Mouse (Mus musculus): ENCODE data around the gene Smyd3. TPM values are rescaled to one million over a fixed set of nuclear protein-coding genes. Genes with fewer than 3 reads are reported as not detected.

Gene Smyd3
- polyA plus RNA-seq, 1 experiment from 2014 or later: 22.3 TPM

DNA sequence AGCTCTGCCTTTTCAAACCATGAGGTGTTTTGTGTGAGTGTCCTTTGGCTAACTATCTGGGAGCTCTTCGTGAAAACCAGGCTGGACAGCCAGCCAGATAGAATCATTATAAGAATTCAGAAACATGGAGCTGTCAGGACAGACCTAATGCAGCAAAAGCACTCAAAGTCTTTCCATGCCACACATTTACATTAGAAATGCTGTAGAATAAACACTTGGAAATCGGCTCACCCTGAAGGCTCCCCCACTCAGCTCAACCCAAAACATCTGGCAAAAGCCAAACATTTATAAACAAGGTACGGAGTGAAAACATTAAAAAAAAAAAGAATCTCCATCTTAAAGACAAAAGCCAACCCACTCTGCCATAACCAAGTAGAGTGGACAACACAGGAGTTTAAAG is 391.6 kb downstream of the Smyd3 start:
- Histone ChIP-seq H3K36me3 (ENCODE audit: control insufficient read depth, insufficient read depth, low read length) (no peaks in the 10 kb centered on the region), H3K4me1 (replicated peaks; ENCODE audit: control insufficient read depth, insufficient read depth, low read length) (peaks cover 13% of the 10 kb centered on the region), H3K27me3 (replicated peaks; ENCODE audit: control insufficient read depth, insufficient read depth, low read length) (no peaks in the 10 kb centered on the region), H3K27ac (ENCODE audit: low read depth) (peak overlapping the region; percentile 57; the same call in 1 of the 2 replicates), H3K9ac (ENCODE audit: low read length) (no peak overlapping the region), H3K9me3 (ENCODE audit: control insufficient read depth, low read length) (no peaks in the 10 kb centered on the region), H3K4me3 (ENCODE audit: low read depth, low read length) (no peak overlapping the region), H3K4me2 (ENCODE audit: low read length) (no peak overlapping the region)
- ATAC-seq (replicated peaks; ENCODE audit: low FRiP score, low TSS enrichment, low read depth) (no peak), DNase-seq (ENCODE audit: low spot score) (no peak)
- 41% methylated on average over 3 of the region's 3 CpGs for WGBS

DNA sequence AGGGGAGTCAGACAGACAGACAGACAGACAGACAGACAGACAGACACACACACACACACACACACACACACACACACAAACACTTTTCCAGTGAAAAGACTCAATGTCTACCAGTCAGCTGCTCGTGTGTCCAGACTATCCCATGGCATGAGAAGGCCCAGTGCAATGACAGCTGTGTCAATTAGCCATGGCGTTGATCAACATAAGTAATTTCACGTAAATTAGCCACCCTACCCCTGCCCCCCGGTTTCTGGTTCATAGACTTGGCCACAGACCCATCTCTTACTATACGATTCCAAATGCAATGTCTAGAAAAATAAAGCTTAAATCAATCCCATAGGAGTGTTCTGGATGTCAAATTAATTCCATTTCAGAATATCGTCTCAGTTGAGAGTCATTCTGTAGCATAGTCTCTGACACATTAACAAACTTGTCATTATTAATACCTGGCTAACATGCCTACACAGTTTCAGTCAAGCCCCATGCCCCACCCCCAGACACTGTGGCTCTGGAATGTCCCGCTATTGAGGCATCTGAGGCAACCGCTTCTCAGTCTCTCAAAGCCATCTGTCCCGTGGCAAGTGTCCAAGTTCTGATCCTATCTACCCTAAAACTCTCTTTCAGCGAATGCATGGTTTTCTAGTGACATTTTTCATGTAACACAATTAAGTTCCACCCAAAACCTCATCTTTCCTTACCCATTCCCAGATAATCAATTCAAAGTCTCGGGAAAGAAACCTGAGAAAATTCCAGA is 395.2 kb downstream of the Smyd3 start:
- no peak overlapping the region for H3K4me2 ChIP-seq (ENCODE audit: low read length)
- H3K9me3 ChIP-seq (ENCODE audit: control insufficient read depth, low read length): no peaks in the 10 kb centered on the region
- DNase-seq (ENCODE audit: low spot score): no peak
- peaks cover 13% of the 10 kb centered on the region for H3K4me1 ChIP-seq (replicated peaks; ENCODE audit: control insufficient read depth, insufficient read depth, low read length)
- H3K27me3 ChIP-seq (replicated peaks; ENCODE audit: control insufficient read depth, insufficient read depth, low read length): no peaks in the 10 kb centered on the region
- no peak overlapping the region for H3K27ac ChIP-seq (ENCODE audit: low read depth)
- H3K9ac ChIP-seq (ENCODE audit: low read length): no peak overlapping the region
- ATAC-seq (replicated peaks; ENCODE audit: low FRiP score, low TSS enrichment, low read depth): no peak
- no peaks in the 10 kb centered on the region for H3K36me3 ChIP-seq (ENCODE audit: control insufficient read depth, insufficient read depth, low read length)
- H3K4me3 ChIP-seq (ENCODE audit: low read depth, low read length): no peak overlapping the region
- 70% methylated on average over 11 of the region's 11 CpGs for WGBS

DNA sequence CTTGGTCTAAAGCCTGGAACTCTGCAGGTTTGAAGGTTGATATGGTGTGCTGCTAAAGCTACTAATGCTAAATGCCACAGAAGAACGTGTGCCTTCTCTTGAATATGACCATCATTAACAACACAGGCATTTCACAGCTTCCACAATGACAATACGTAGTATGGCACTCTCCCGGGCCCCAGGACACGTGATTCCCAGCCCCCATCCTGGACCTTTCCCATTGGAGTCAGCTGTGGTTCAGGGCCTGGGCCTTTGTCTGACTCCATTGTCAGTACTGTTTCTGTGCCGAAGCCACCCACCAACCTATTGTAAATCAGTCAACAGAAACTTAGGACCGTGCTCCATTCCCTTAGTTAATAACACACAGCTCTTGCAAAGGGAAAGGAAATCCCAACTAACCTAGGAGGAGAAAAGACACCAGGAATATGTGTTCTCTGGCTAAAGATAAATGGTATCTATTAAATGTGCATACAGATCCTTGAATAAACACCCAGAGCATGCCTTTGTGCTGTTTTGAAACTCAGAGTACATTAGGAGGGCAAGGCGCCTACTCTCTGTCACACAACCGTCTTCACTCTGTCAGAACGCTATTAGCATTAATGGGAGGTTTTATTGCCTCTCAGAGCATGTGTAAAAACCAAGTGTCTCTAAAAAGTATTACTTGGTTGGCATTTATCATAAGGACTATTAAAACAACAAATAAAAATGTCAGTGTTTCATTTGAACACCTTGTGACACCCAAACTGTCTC is 397.4 kb downstream of the Smyd3 start:
- Histone ChIP-seq H3K4me1 (replicated peaks; ENCODE audit: control insufficient read depth, insufficient read depth, low read length) (peaks cover 11% of the 10 kb centered on the region), H3K4me2 (ENCODE audit: low read length) (no peak overlapping the region), H3K36me3 (ENCODE audit: control insufficient read depth, insufficient read depth, low read length) (no peaks in the 10 kb centered on the region), H3K27ac (ENCODE audit: low read depth) (no peak overlapping the region), H3K9me3 (ENCODE audit: control insufficient read depth, low read length) (no peaks in the 10 kb centered on the region), H3K27me3 (replicated peaks; ENCODE audit: control insufficient read depth, insufficient read depth, low read length) (no peaks in the 10 kb centered on the region), H3K4me3 (ENCODE audit: low read depth, low read length) (no peak overlapping the region), H3K9ac (ENCODE audit: low read length) (no peak overlapping the region)
- DNase-seq (ENCODE audit: low spot score) (no peak), ATAC-seq (replicated peaks; ENCODE audit: low FRiP score, low TSS enrichment, low read depth) (no peak)
- WGBS: 52% methylated on average over 9 of the region's 9 CpGs

DNA sequence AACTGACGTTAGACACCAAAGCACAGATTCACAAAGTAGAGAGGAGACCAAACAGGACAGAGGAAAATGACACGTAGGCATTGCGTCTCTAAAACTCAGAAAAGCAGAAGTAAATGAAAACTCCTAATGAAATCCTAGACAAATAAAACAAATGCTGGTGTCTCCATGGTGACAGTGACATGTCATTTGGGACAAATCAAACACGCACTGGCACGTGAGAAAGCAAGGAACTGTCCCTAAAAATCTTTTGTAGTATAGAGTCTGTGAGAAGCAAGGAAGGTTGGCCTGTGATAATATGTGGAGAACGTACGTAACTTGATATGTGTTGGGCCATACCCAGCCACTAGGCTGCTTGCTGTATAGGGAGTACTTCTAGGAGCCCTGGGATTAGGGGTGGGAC is 399.2 kb downstream of the Smyd3 start:
- ATAC-seq (replicated peaks; ENCODE audit: low FRiP score, low TSS enrichment, low read depth) (no peak), DNase-seq (ENCODE audit: low spot score) (no peak)
- no peaks in the 10 kb centered on the region for H3K27me3 ChIP-seq (replicated peaks; ENCODE audit: control insufficient read depth, insufficient read depth, low read length)
- H3K27ac ChIP-seq (ENCODE audit: low read depth): no peak overlapping the region
- 89% methylated on average over 7 of the region's 7 CpGs for WGBS
- H3K9ac ChIP-seq (ENCODE audit: low read length): no peak overlapping the region
- no peak overlapping the region for H3K4me2 ChIP-seq (ENCODE audit: low read length)
- peaks cover 4% of the 10 kb centered on the region; the same call in 1 of the 2 replicates for H3K9me3 ChIP-seq (ENCODE audit: control insufficient read depth, low read length)
- peaks cover 15% of the 10 kb centered on the region for H3K4me1 ChIP-seq (replicated peaks; ENCODE audit: control insufficient read depth, insufficient read depth, low read length)
- no peak overlapping the region for H3K4me3 ChIP-seq (ENCODE audit: low read depth, low read length)
- no peaks in the 10 kb centered on the region for H3K36me3 ChIP-seq (ENCODE audit: control insufficient read depth, insufficient read depth, low read length)

DNA sequence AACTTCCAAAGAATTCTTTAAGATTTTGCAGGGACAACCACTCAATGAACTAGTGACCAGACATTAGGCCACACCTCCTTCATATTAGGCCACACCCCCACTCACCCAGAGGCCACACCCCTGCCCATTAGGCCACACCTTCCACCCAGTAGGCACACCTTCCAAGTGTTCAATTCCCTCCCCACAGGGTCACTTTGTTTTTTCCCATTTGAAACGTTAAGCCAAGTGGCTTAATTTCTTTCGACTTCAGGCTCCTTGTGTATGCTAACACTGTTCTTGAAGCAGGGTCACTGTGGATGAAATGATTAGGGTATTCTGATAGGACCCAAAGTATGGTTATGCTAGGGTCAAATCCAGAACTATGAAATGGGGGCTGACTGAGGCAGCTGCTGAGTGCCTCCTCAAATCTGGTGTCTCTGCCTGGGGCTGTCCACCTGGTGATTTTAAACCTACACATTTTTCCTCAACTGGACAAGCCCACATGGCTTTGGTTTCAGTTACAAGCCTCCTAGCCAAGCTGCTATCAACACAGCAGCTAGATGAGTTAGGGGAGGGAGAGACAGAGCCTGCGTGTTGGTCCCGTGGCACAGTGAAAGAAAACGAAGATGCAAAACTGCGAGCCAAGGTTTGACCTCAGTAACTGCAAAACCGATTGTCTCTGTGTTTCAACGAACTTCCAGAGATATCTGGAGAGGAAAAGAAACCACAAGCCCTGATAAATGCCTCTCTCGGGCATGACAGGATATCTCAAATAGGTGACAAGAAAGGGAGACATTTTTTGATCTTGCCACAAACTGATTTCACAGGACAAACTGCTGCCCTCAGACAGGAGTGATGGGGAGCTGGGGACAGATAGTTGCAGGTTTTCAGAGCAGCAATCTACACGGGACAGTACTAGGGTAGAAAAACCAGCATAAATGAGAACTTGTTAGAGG is 400.8 kb downstream of the Smyd3 start:
- 81% methylated on average over 10 of the region's 10 CpGs for WGBS
- H3K4me2 ChIP-seq (ENCODE audit: low read length): no peak overlapping the region
- ATAC-seq (replicated peaks; ENCODE audit: low FRiP score, low TSS enrichment, low read depth) (no peak), DNase-seq (ENCODE audit: low spot score) (no peak)
- H3K27ac ChIP-seq (ENCODE audit: low read depth): no peak overlapping the region
- no peaks in the 10 kb centered on the region for H3K36me3 ChIP-seq (ENCODE audit: control insufficient read depth, insufficient read depth, low read length)
- H3K4me3 ChIP-seq (ENCODE audit: low read depth, low read length): no peak overlapping the region
- no peak overlapping the region for H3K9ac ChIP-seq (ENCODE audit: low read length)
- peaks cover 5% of the 10 kb centered on the region; the same call in 1 of the 2 replicates for H3K9me3 ChIP-seq (ENCODE audit: control insufficient read depth, low read length)
- H3K27me3 ChIP-seq (replicated peaks; ENCODE audit: control insufficient read depth, insufficient read depth, low read length): no peaks in the 10 kb centered on the region
- peaks cover 15% of the 10 kb centered on the region for H3K4me1 ChIP-seq (replicated peaks; ENCODE audit: control insufficient read depth, insufficient read depth, low read length)

DNA sequence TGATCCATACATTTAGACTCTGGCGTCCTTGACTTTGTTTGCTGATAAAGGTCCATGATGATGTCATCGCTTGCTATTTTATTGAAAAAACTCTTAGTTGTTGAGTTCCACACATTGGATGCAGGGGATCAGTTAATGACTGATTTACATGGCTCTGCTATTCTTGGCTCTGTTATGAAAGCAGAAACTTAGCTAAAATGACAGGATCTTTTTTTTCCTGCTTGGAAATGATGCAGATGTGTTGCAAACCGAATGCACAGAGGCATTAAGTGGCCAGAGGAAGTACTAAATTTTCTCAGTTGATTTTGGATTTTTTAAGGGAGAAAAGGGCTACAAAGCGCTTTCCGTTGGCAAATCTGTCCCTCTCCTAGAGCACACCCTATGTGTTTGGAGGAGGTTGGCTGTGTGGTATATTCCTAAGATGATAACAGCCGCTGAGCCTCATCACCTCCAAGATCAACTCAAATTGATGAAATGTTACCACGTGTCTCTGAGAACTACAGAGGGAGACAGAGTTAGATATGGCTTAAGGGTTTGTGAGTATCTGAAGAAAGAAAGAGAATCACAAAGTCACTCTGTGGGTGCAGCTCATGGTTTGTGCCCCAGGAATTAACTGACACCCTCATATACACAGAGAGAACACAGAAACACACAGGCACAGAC is 402.9 kb downstream of the Smyd3 start:
- Histone ChIP-seq H3K27me3 (replicated peaks; ENCODE audit: control insufficient read depth, insufficient read depth, low read length) (no peaks in the 10 kb centered on the region), H3K36me3 (ENCODE audit: control insufficient read depth, insufficient read depth, low read length) (no peaks in the 10 kb centered on the region), H3K9me3 (ENCODE audit: control insufficient read depth, low read length) (peaks cover 5% of the 10 kb centered on the region; the same call in 1 of the 2 replicates), H3K4me1 (replicated peaks; ENCODE audit: control insufficient read depth, insufficient read depth, low read length) (peaks cover 22% of the 10 kb centered on the region), H3K4me2 (ENCODE audit: low read length) (no peak overlapping the region), H3K9ac (ENCODE audit: low read length) (no peak overlapping the region), H3K4me3 (ENCODE audit: low read depth, low read length) (no peak overlapping the region), H3K27ac (ENCODE audit: low read depth) (peak overlapping the region; percentile 70)
- WGBS: 47% methylated on average over 7 of the region's 7 CpGs
- no peak for DNase-seq (ENCODE audit: low spot score)
- ATAC-seq (replicated peaks; ENCODE audit: low FRiP score, low TSS enrichment, low read depth): 0 out of 2 replicates have a peak, but pooled peaks have one; percentile 35

DNA sequence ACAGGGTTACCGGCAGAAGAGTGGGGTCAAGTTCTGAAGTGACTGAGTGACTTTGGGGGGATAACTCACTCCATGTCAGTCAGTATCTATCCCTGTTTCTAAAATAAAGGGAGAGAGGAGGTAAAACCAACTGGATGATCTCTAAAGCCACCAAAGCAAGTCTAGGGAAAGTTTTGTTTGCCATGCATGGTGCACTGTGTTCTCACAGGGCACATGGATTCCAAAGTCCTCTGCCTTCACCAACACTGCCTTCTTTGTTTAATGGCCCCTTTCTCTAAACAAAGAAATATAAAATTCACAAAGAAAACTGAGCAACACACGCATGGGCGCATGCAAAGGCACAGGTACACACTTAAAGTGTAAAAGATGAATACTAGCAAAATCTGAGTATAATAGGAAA is 403.5 kb downstream of the Smyd3 start:
- H3K27ac ChIP-seq (ENCODE audit: low read depth): peak overlapping the region; percentile 70; the same call in 1 of the 2 replicates
- no peaks in the 10 kb centered on the region for H3K36me3 ChIP-seq (ENCODE audit: control insufficient read depth, insufficient read depth, low read length)
- H3K9me3 ChIP-seq (ENCODE audit: control insufficient read depth, low read length): peaks cover 5% of the 10 kb centered on the region; the same call in 1 of the 2 replicates
- H3K4me3 ChIP-seq (ENCODE audit: low read depth, low read length): no peak overlapping the region
- ATAC-seq (replicated peaks; ENCODE audit: low FRiP score, low TSS enrichment, low read depth) (no peak), DNase-seq (ENCODE audit: low spot score) (no peak)
- no peak overlapping the region for H3K9ac ChIP-seq (ENCODE audit: low read length)
- no peak overlapping the region for H3K4me2 ChIP-seq (ENCODE audit: low read length)
- 89% methylated on average over 3 of the region's 3 CpGs for WGBS
- H3K4me1 ChIP-seq (replicated peaks; ENCODE audit: control insufficient read depth, insufficient read depth, low read length): peaks cover 22% of the 10 kb centered on the region
- no peaks in the 10 kb centered on the region for H3K27me3 ChIP-seq (replicated peaks; ENCODE audit: control insufficient read depth, insufficient read depth, low read length)

DNA sequence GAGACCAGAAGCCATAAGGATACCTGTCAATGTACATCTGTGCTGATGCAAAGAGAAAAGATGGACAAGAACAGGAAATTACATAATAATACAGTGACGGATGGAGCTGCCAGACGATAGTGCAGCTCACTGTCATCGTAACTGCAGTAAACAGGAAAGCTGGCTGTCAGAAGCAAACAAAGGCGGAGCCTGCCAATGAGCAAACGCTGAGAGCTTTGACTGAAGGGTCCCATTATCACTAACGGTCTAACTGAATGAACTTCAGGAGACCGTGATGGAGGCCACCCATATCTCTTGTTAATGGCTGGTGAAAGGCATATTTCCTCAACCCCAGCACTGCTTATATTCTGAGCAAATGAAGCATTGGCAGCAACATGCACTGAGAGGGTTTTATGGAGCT is 409.1 kb downstream of the Smyd3 start:
- 40% methylated on average over 7 of the region's 7 CpGs for WGBS
- peaks cover 36% of the 10 kb centered on the region for H3K4me1 ChIP-seq (replicated peaks; ENCODE audit: control insufficient read depth, insufficient read depth, low read length)
- no peak overlapping the region for H3K27ac ChIP-seq (ENCODE audit: low read depth)
- peaks cover 2% of the 10 kb centered on the region; the same call in 1 of the 2 replicates for H3K9me3 ChIP-seq (ENCODE audit: control insufficient read depth, low read length)
- no peak for DNase-seq (ENCODE audit: low spot score)
- ATAC-seq (replicated peaks; ENCODE audit: low FRiP score, low TSS enrichment, low read depth): no peak
- H3K4me2 ChIP-seq (ENCODE audit: low read length): no peak overlapping the region; the same call in 1 of the 2 replicates
- H3K36me3 ChIP-seq (ENCODE audit: control insufficient read depth, insufficient read depth, low read length): no peaks in the 10 kb centered on the region
- H3K27me3 ChIP-seq (replicated peaks; ENCODE audit: control insufficient read depth, insufficient read depth, low read length): no peaks in the 10 kb centered on the region
- no peak overlapping the region for H3K9ac ChIP-seq (ENCODE audit: low read length)
- no peak overlapping the region for H3K4me3 ChIP-seq (ENCODE audit: low read depth, low read length)
